19 mouse cellular contexts compared by ENCODE assay signal in genomic region chr11:100124901-100125300, GRCm38 (mm10). TPM values are rescaled to one million over a fixed set of nuclear protein-coding genes. Genes with fewer than 3 reads are reported as not detected.
"Had no signal": no experiment of that assay in that cellular context is flagged by ENCODE, and none has a peak within 500 bp of the region (broad histone marks: within the 10 kb centered on the region; RNA-seq: fewer than 3 reads in every experiment).

No protein-coding gene starts in this region.

- H3K27ac ChIP-seq: liver, embryonic 15.5 days; lung, embryonic 15.5 days; macrophage; midbrain, embryonic 12.5 days; neural tube, embryonic 12.5 days had no signal

- H3K9ac ChIP-seq: liver, embryonic 15.5 days; liver, postnatal 0 days; lung, embryonic 15.5 days; midbrain, embryonic 12.5 days; neural tube, embryonic 12.5 days; stomach, embryonic 15.5 days had no signal

- H3K36me3 ChIP-seq: liver, embryonic 15.5 days; lung, embryonic 15.5 days; midbrain, embryonic 12.5 days; neural tube, embryonic 12.5 days; stomach, embryonic 15.5 days had no signal

- H3K4me3 ChIP-seq: liver, embryonic 15.5 days; lung, embryonic 15.5 days; megakaryocyte, embryonic 14.5 days; midbrain, embryonic 12.5 days; neural tube, embryonic 12.5 days; stomach, embryonic 15.5 days had no signal

- H3K27me3 ChIP-seq: liver, embryonic 15.5 days; lung, embryonic 15.5 days; megakaryocyte, embryonic 14.5 days; midbrain, embryonic 12.5 days; neural tube, embryonic 12.5 days; stomach, embryonic 15.5 days had no signal

- H3K4me1 ChIP-seq: liver, embryonic 15.5 days; megakaryocyte, embryonic 14.5 days; midbrain, embryonic 12.5 days; neural tube, embryonic 12.5 days; stomach, embryonic 15.5 days had no signal

- ATAC-seq: liver, postnatal 0 days; midbrain, embryonic 16.5 days had no signal

- H3K4me2 ChIP-seq: liver, embryonic 15.5 days; lung, embryonic 15.5 days; midbrain, embryonic 12.5 days; neural tube, embryonic 12.5 days; stomach, embryonic 15.5 days had no signal

- H3K9me3 ChIP-seq: liver, embryonic 15.5 days; lung, embryonic 15.5 days; megakaryocyte, embryonic 14.5 days; midbrain, embryonic 12.5 days; neural tube, embryonic 12.5 days; stomach, embryonic 15.5 days had no signal

- DNase-seq: liver, postnatal 0 days; lung, adult 2 months; lung, postnatal 10 days; lung, postnatal 36 days; midbrain, embryonic 14.5 days; right cerebral cortex, postnatal 14 days; thymus, adult 18-20 months; thymus, postnatal 14 days; thymus, postnatal 36 days had no signal

RNA-seq across cellular contexts. Expression of gene Krt13, which starts 3.5 kb away (rescaled TPM):
- polyA plus RNA-seq: liver, embryonic 15.5 days; liver, postnatal 0 days; macrophage; midbrain, embryonic 12.5 days; midbrain, embryonic 14.5 days; neural tube, embryonic 14.5 days had no signal

RNA-seq across cellular contexts. Expression of gene Krt15, which starts 10.8 kb away (rescaled TPM):
- polyA plus RNA-seq: macrophage; midbrain, embryonic 14.5 days; neural tube, embryonic 14.5 days; spleen, adult 2 months had no signal

RNA-seq across cellular contexts. Expression of gene Krt36, which starts 19.5 kb away (rescaled TPM):
- polyA plus RNA-seq: liver, embryonic 15.5 days; liver, postnatal 0 days; macrophage; midbrain, embryonic 12.5 days; midbrain, embryonic 14.5 days; midbrain, embryonic 16.5 days; neural tube, embryonic 12.5 days; neural tube, embryonic 14.5 days; spleen, adult 2 months had no signal

RNA-seq across cellular contexts. Expression of gene Krt19, which starts 23.6 kb away (rescaled TPM):
- polyA plus RNA-seq: macrophage had no signal

RNA-seq across cellular contexts. Expression of gene Krt35, which starts 28.9 kb away (rescaled TPM):
- polyA plus RNA-seq: liver, embryonic 15.5 days; liver, postnatal 0 days; lung, embryonic 15.5 days; macrophage; midbrain, embryonic 12.5 days; midbrain, embryonic 14.5 days; midbrain, embryonic 16.5 days; neural tube, embryonic 12.5 days; neural tube, embryonic 14.5 days; spleen, adult 2 months had no signal
